Mouse (Mus musculus): ENCODE measurements at regions not wholly inside any gene's neighbourhood (a gene's known extent, or its start where the extent isn't known, plus 50 kb on each side); places are given as distances from the start of the nearest gene placed in this dataset.

DNA sequence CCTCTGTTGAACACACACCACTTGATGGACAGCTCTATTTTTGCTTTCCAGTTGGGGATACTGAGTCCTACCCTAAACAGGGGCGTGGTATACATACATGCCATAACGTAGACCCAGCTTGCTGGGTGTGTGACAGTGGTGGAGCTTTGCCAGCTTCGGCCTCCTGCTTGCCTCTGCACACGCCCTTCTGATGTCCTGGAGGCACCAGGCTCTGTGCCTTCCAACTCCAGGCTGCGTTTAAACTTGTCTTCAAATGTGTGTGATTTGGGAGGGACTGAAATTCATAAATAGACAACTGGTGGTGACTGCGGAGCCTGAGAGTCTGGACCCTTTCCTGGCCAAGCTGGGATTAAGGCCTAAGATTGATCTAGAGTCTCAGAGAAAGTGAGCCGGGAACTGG lies 56.9 kb upstream of the Slc38a2 start:
- no peaks in the 10 kb centered on the region for H3K27me3 ChIP-seq (ENCODE audit: control insufficient read depth, insufficient read depth, low read length)
- DNase-seq (ENCODE audit: low spot score) (no peak), ATAC-seq (ENCODE audit: low FRiP score) (no peak)
- H3K4me2 ChIP-seq (replicated peaks; ENCODE audit: low read depth, low read length): no peak overlapping the region
- H3K4me1 ChIP-seq (replicated peaks; ENCODE audit: control insufficient read depth, insufficient read depth, low read length): no peaks in the 10 kb centered on the region
- WGBS: 85% methylated on average over 7 of the region's 7 CpGs
- H3K9me3 ChIP-seq (ENCODE audit: control insufficient read depth, low read length): no peaks in the 10 kb centered on the region
- H3K9ac ChIP-seq (ENCODE audit: low read depth, low read length): no peak overlapping the region
- no peaks in the 10 kb centered on the region for H3K36me3 ChIP-seq (ENCODE audit: control insufficient read depth, insufficient read depth, low read length)
- no peak overlapping the region for H3K4me3 ChIP-seq (ENCODE audit: low read depth, low read length)
- H3K27ac ChIP-seq (ENCODE audit: low read depth, low read length): no peak overlapping the region

DNA sequence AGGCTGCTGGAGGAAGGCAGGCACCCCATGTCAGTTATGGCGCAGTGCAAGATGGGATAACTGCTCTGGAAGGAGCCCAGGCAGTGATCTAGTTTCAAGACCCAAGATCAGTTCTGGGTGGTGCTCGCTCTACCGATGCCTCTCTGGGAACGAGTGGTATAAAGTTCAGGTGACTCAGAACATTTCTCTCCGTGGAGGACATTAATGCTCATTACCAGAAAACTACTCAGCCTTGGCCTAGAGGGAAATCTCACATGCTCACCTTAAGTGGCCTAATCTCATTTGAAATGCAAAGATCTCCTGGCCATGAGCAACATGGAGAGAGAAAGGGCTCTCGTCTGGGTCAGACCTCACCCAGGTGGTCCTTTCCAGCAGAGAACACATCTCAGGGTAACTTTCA lies 56.4 kb upstream of the Slc38a2 start:
- DNase-seq (ENCODE audit: low spot score) (no peak), ATAC-seq (ENCODE audit: low FRiP score) (no peak)
- no peaks in the 10 kb centered on the region for H3K4me1 ChIP-seq (replicated peaks; ENCODE audit: control insufficient read depth, insufficient read depth, low read length)
- no peak overlapping the region for H3K27ac ChIP-seq (ENCODE audit: low read depth, low read length)
- H3K27me3 ChIP-seq (ENCODE audit: control insufficient read depth, insufficient read depth, low read length): no peaks in the 10 kb centered on the region
- no peaks in the 10 kb centered on the region for H3K9me3 ChIP-seq (ENCODE audit: control insufficient read depth, low read length)
- WGBS: 84% methylated on average over 6 of the region's 6 CpGs
- H3K4me3 ChIP-seq (ENCODE audit: low read depth, low read length): no peak overlapping the region
- H3K36me3 ChIP-seq (ENCODE audit: control insufficient read depth, insufficient read depth, low read length): no peaks in the 10 kb centered on the region
- no peak overlapping the region for H3K4me2 ChIP-seq (replicated peaks; ENCODE audit: low read depth, low read length)
- no peak overlapping the region for H3K9ac ChIP-seq (ENCODE audit: low read depth, low read length)

DNA sequence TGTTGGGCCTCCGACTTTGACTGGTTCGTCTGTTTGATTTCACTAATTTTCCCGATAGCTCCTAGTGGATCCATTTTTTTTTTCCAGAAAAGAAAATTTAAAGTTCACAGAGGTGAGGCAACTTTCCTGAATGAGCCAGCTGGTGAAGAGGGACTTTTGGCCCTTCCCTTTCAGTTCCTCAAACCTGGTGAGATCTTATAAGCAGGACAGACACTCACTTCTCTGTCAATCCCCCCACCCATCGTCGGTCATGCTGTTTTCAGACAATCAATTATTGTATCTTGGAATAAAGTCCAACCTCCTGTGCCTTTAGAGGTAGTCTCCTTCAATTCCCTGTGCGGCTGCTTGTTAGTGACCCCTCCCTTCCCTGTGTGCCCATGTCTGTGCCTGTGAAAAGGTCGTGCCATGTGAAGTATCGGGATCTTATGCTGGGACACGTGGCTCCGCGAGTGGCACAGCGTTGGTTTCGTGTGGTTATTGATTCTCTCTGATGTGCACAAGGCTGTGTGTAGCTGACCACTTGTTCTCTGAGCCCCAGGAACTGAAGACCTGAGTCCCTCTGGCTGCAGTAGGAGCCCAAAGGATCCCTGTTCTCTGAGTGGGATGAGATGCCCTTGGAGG lies 55.9 kb upstream of the Slc38a2 start:
- Histone ChIP-seq H3K27me3 (ENCODE audit: control insufficient read depth, insufficient read depth, low read length) (no peaks in the 10 kb centered on the region), H3K4me1 (replicated peaks; ENCODE audit: control insufficient read depth, insufficient read depth, low read length) (no peaks in the 10 kb centered on the region), H3K9me3 (ENCODE audit: control insufficient read depth, low read length) (no peaks in the 10 kb centered on the region), H3K4me2 (replicated peaks; ENCODE audit: low read depth, low read length) (no peak overlapping the region), H3K36me3 (ENCODE audit: control insufficient read depth, insufficient read depth, low read length) (no peaks in the 10 kb centered on the region), H3K4me3 (ENCODE audit: low read depth, low read length) (no peak overlapping the region), H3K27ac (ENCODE audit: low read depth, low read length) (no peak overlapping the region), H3K9ac (ENCODE audit: low read depth, low read length) (no peak overlapping the region)
- ATAC-seq (ENCODE audit: low FRiP score) (no peak), DNase-seq (ENCODE audit: low spot score) (no peak)
- 93% methylated on average over 13 of the region's 13 CpGs for WGBS

DNA sequence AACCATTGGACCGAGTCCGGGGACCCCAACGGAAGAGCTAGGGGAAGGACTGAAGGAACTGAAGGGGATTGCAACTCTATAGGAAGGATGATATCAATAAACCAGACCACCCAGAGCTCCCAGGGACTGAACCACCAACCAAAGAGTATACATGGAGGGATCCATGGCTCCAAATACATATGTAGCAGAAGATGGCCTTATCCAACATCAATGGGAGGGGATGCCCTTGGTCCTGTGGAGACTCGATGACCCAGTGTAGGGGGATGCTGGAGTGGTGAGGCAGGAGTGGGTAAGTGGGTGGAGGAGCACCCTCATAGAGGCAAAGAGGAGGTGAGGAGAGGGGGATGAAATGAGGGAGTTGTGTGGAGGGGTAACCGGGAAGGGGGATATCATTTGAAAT lies 54.5 kb upstream of the Slc38a2 start:
- Histone ChIP-seq H3K4me2 (replicated peaks; ENCODE audit: low read depth, low read length) (no peak overlapping the region), H3K4me3 (ENCODE audit: low read depth, low read length) (no peak overlapping the region), H3K9ac (ENCODE audit: low read depth, low read length) (no peak overlapping the region), H3K4me1 (replicated peaks; ENCODE audit: control insufficient read depth, insufficient read depth, low read length) (no peaks in the 10 kb centered on the region), H3K9me3 (ENCODE audit: control insufficient read depth, low read length) (no peaks in the 10 kb centered on the region), H3K27ac (ENCODE audit: low read depth, low read length) (no peak overlapping the region), H3K27me3 (ENCODE audit: control insufficient read depth, insufficient read depth, low read length) (no peaks in the 10 kb centered on the region), H3K36me3 (ENCODE audit: control insufficient read depth, insufficient read depth, low read length) (no peaks in the 10 kb centered on the region)
- WGBS: 91% methylated on average over 5 of the region's 5 CpGs
- no peak for ATAC-seq (ENCODE audit: low FRiP score)
- no peak for DNase-seq (ENCODE audit: low spot score)

DNA sequence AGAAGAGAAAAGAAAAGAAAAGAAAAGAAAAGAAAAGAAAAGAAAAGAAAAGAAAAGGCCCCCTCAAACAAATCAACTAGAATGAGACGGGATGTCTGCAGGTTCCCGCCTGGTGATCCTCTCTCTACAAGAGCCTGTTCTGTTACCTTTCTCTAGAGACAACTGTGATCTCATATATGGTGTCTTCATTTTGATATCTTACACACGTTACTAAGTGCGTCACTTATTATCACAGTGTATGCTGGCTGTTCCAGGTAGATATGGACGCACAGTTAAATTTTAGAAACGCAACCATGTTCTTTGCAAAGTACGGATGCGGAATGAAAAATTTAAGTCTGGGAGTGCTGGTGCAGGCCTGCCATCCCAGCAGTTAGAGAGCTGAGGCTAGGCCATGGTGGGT lies 53.2 kb upstream of the Slc38a2 start:
- H3K9ac ChIP-seq (ENCODE audit: low read depth, low read length): no peak overlapping the region
- no peaks in the 10 kb centered on the region for H3K27me3 ChIP-seq (ENCODE audit: control insufficient read depth, insufficient read depth, low read length)
- no peaks in the 10 kb centered on the region for H3K4me1 ChIP-seq (replicated peaks; ENCODE audit: control insufficient read depth, insufficient read depth, low read length)
- H3K4me3 ChIP-seq (ENCODE audit: low read depth, low read length): no peak overlapping the region
- H3K36me3 ChIP-seq (ENCODE audit: control insufficient read depth, insufficient read depth, low read length): no peaks in the 10 kb centered on the region
- H3K9me3 ChIP-seq (ENCODE audit: control insufficient read depth, low read length): no peaks in the 10 kb centered on the region
- 94% methylated on average over 8 of the region's 8 CpGs for WGBS
- H3K27ac ChIP-seq (ENCODE audit: low read depth, low read length): no peak overlapping the region
- ATAC-seq (ENCODE audit: low FRiP score) (no peak), DNase-seq (ENCODE audit: low spot score) (no peak)
- H3K4me2 ChIP-seq (replicated peaks; ENCODE audit: low read depth, low read length): no peak overlapping the region

DNA sequence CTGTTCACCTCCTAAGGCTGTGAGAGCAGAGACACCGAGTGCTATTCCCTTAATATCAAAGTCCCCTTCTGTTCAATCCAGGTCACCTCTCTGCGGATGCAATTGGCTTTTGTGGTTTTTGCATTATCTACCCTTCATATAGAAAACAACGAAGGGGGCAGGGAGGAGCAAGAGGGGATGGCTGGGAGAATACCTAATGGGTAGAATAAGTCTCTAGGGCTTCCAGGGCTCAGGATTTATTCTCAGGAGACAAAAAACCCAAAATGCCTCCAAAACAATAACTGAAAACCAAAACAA lies 52.5 kb upstream of the Slc38a2 start:
- Histone ChIP-seq H3K4me3 (ENCODE audit: low read depth, low read length) (no peak overlapping the region), H3K4me2 (replicated peaks; ENCODE audit: low read depth, low read length) (no peak overlapping the region), H3K36me3 (ENCODE audit: control insufficient read depth, insufficient read depth, low read length) (no peaks in the 10 kb centered on the region), H3K27ac (ENCODE audit: low read depth, low read length) (no peak overlapping the region), H3K9ac (ENCODE audit: low read depth, low read length) (no peak overlapping the region), H3K4me1 (replicated peaks; ENCODE audit: control insufficient read depth, insufficient read depth, low read length) (no peaks in the 10 kb centered on the region), H3K9me3 (ENCODE audit: control insufficient read depth, low read length) (no peaks in the 10 kb centered on the region), H3K27me3 (ENCODE audit: control insufficient read depth, insufficient read depth, low read length) (no peaks in the 10 kb centered on the region)
- no peak for ATAC-seq (ENCODE audit: low FRiP score)
- no peak for DNase-seq (ENCODE audit: low spot score)
- WGBS: 90% methylated on average over 3 of the region's 3 CpGs

DNA sequence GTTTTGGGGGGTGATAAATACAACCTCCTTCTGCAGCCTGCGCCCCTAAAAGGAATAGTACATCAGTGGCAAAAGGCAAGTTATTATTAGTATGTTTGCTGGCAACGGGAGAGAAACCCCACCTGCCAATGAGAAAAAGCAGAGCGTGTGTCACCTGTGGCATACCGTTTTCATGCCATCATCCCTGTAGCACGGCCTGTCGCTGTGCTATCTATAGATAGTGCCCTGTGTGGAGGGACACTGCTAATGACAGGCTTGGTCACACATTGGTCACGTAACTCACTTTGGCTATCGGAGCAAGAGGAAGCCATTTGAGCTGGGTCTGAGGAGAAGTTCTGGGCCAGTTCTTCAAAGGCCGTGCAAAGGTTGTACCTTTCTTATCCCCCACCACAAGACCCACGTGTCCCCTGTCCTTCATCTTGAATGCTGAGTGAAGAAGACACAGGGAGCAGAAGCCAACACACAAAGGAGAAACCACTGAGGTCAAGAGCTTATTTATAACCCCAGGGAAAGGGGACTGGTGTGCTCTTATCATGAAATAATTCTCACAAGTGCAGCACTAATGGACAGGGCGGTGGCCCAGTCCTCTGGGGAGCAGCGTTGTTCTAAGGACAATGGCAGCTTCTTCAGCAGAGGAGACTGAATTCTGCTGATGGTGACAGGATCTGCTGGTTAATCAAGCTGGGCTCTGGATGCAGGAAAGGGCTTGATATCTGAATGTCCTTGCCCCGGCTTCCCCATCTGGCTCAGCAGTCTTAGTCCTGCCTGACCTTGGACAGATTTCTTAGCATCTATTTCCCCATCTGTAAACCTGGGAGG lies 51.9 kb upstream of the Slc38a2 start:
- WGBS: 85% methylated on average over 13 of the region's 13 CpGs
- H3K27ac ChIP-seq (ENCODE audit: low read depth, low read length): no peak overlapping the region
- H3K9me3 ChIP-seq (ENCODE audit: control insufficient read depth, low read length): no peaks in the 10 kb centered on the region
- H3K4me1 ChIP-seq (replicated peaks; ENCODE audit: control insufficient read depth, insufficient read depth, low read length): no peaks in the 10 kb centered on the region
- no peaks in the 10 kb centered on the region for H3K36me3 ChIP-seq (ENCODE audit: control insufficient read depth, insufficient read depth, low read length)
- H3K9ac ChIP-seq (ENCODE audit: low read depth, low read length): no peak overlapping the region
- ATAC-seq (ENCODE audit: low FRiP score) (no peak), DNase-seq (ENCODE audit: low spot score) (no peak)
- H3K4me3 ChIP-seq (ENCODE audit: low read depth, low read length): no peak overlapping the region
- no peak overlapping the region for H3K4me2 ChIP-seq (replicated peaks; ENCODE audit: low read depth, low read length)
- H3K27me3 ChIP-seq (ENCODE audit: control insufficient read depth, insufficient read depth, low read length): no peaks in the 10 kb centered on the region

DNA sequence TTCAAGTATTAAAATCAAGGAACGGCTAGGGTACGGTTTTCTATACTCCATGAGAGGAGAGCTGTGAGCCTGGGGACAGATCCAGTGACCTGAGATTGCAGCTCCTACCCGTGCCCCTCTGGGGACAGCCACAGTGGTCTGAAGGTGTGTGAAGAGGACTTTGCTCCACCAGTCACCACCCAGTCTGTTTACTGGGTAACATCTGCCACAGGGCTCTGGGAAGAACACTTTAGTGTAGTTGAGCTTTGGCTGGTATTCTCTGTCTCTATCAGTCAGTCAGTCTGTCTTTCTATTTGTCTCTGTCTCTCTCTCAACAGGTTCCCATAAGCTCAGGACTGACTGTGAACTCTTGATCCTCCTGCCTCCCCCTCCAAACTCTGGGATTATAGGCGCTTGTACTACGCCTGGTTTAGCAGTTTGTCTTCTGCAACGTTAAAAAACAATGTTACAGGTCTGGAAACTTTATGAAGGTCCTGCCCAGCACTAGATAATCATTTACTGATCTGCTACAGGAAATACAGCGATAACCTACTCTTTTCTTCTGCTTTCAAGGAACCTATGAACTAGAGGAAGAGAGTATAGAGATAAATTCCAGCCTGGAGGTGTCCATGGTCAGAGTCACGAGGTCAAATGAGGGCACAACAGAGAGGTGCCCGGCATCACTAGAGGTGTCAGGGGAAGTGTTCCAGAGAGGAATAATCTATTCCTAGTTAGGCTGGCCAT lies 50.2 kb upstream of the Slc38a2 start:
- H3K4me1 ChIP-seq (replicated peaks; ENCODE audit: control insufficient read depth, insufficient read depth, low read length): no peaks in the 10 kb centered on the region
- no peak overlapping the region for H3K27ac ChIP-seq (ENCODE audit: low read depth, low read length)
- H3K4me3 ChIP-seq (ENCODE audit: low read depth, low read length): no peak overlapping the region
- DNase-seq (ENCODE audit: low spot score) (no peak), ATAC-seq (ENCODE audit: low FRiP score) (no peak)
- WGBS: 87% methylated on average over 9 of the region's 9 CpGs
- no peaks in the 10 kb centered on the region for H3K36me3 ChIP-seq (ENCODE audit: control insufficient read depth, insufficient read depth, low read length)
- no peak overlapping the region for H3K4me2 ChIP-seq (replicated peaks; ENCODE audit: low read depth, low read length)
- no peaks in the 10 kb centered on the region for H3K27me3 ChIP-seq (ENCODE audit: control insufficient read depth, insufficient read depth, low read length)
- H3K9ac ChIP-seq (ENCODE audit: low read depth, low read length): no peak overlapping the region
- no peaks in the 10 kb centered on the region for H3K9me3 ChIP-seq (ENCODE audit: control insufficient read depth, low read length)
